Mouse (Mus musculus): Measurements from ENCODE around the gene Cmpk1. TPM values are rescaled to one million over a fixed set of nuclear protein-coding genes. Genes with fewer than 3 reads are reported as not detected.

Cmpk1 gene
- 27.2 and 35.9 TPM in 2 replicates for total RNA-seq (2012; rRNA removed)
- total RNA-seq (2014; rRNA removed): 115 and 127 TPM in 2 replicates
- 92.1 and 99.8 TPM in 2 replicates for polyA plus RNA-seq (2012; ENCODE audit: insufficient read length, low read depth)

DNA sequence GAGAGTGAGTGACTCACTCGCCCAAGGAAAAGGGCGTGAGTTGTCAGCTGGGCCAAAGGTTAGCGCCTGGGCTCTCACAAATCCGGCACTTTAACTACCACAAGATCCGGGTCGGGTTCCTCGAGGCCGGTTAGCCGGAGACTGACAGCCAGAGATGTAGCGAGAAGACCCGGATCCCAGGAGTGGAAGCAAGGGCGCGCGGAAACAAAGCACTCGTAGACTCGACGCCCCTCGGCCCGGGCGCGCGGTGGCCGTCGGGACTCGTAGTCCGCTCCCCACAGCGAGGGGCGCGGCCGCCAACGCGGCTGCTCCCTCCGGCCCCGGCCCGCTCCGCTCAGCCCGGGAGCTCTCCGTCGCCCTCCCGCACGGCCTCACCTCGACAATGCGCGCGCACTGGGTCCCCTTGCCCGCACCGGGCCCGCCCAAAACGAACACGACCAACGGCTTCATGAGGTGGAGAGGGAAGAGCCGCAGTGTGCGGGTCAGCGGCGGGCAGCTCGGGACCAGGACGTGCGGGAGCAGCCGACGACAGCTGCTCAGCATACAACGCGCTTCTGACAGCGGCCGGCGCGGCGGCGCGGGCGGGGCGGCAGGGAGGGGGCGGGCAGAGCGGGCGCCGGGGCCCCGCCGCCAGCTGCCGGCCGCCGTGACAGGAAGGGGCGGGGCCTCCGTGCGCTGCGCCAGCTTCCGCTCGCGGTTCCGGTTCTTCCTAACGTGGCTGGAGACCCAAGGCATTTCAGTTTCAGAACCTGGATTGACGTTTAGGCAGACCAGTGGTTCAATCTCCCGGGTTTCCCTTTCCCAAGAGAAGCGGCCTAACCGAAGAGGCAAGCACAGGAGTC, at the start of gene Cmpk1:
Gene Cmpk1, minus strand, starts transcription at position 651 of the 842 bp plus-strand sequence.
- DNase-seq (ENCODE audit: extremely low read depth): peak; percentile 72
- dilution Hi-C loops (cut with MboI; ENCODE audit: extremely low pct_ligation_motif_present, extremely low pct_unique_long_range_greater_than_20kb, low sequenced_read_pairs): no loop called here
- peak within 1 kb of the TSS; percentile 96 for H3K9ac ChIP-seq (ENCODE audit: insufficient read depth, low read depth)
- H3K4me3 ChIP-seq (replicated peaks in 1 of 3; ENCODE audit: low read depth in 2 of 3, low read length in 2 of 3, poor library complexity in 1 of 3): peak within 1 kb of the TSS; percentile 80 to 99 (median 83)
- H3K9me3 ChIP-seq (replicated peaks; ENCODE audit: low read length): no peaks in the 10 kb centered on the region
- TF ChIP-seq MAFK (IDR thresholded peaks at IDR 0.05; ENCODE audit: insufficient replicate concordance, low read length): no peak
- no peak for TF ChIP-seq ETS1 (conservative IDR thresholded peaks at IDR 0.05; ENCODE audit: low read depth, low read length)
- TF ChIP-seq JUND (conservative IDR thresholded peaks at IDR 0.05; ENCODE audit: low read depth, low read length): no peak
- TF ChIP-seq ZKSCAN1 (IDR thresholded peaks at IDR 0.05; ENCODE audit: borderline replicate concordance, low read depth, low read length): no peak
- no peak; the same call in none of the 2 replicates for TF ChIP-seq MAX (IDR thresholded peaks at IDR 0.05; ENCODE audit: low read length)
- no peak for TF ChIP-seq GABPA (IDR thresholded peaks at IDR 0.05; ENCODE audit: insufficient replicate concordance, low read depth, low read length)
- TF ChIP-seq POLR2A (IDR thresholded peaks at IDR 0.05; ENCODE audit: low read depth, low read length): peak; percentile 97
- TF ChIP-seq ZC3H11A (IDR thresholded peaks at IDR 0.05; ENCODE audit: low read depth, low read length): no peak
- TF ChIP-seq RAD21 (IDR thresholded peaks at IDR 0.05; ENCODE audit: low read depth, low read length): no peak
- TF ChIP-seq USF1 (IDR thresholded peaks at IDR 0.05; ENCODE audit: low read depth, low read length): no peak
- TF ChIP-seq SMC3 (IDR thresholded peaks at IDR 0.05; ENCODE audit: low read depth, low read length): no peak
- no peak for TF ChIP-seq USF2 (conservative IDR thresholded peaks at IDR 0.05; ENCODE audit: low read depth, low read length)
- no peak for TF ChIP-seq E2F4 (IDR thresholded peaks at IDR 0.05; ENCODE audit: insufficient replicate concordance, low read depth, low read length)
- TF ChIP-seq BHLHE40 (IDR thresholded peaks at IDR 0.05; ENCODE audit: low read depth, low read length): no peak
- TF ChIP-seq ELF1 (IDR thresholded peaks at IDR 0.05; ENCODE audit: low read depth, low read length): peak; percentile 79
- TF ChIP-seq POLR2AphosphoS2 (IDR thresholded peaks at IDR 0.05; ENCODE audit: low read depth, low read length): peak; percentile 88; the same call in 1 of the 2 replicates
- TF ChIP-seq UBTF (IDR thresholded peaks at IDR 0.05; ENCODE audit: low read depth, low read length): no peak; the same call in 1 of the 2 replicates
- TF ChIP-seq ZMIZ1 (IDR thresholded peaks at IDR 0.05; ENCODE audit: low read depth, low read length): peak; percentile 89; the same call in 1 of the 2 replicates
- peak; percentile 96 for TF ChIP-seq NELFE (IDR thresholded peaks at IDR 0.05; ENCODE audit: low read depth, low read length)
- peak; percentile 88 for TF ChIP-seq SIN3A (IDR thresholded peaks at IDR 0.05; ENCODE audit: low read length)
- TF ChIP-seq HCFC1 (IDR thresholded peaks at IDR 0.05; ENCODE audit: low read depth, low read length): peak; percentile 76
- TF ChIP-seq JUN (IDR thresholded peaks at IDR 0.05; ENCODE audit: insufficient read depth, low read depth, low read length): no peak
- no peak for TF ChIP-seq CTCF (conservative IDR thresholded peaks at IDR 0.05 in 1 of 2, IDR thresholded peaks at IDR 0.05 in 1 of 2; ENCODE audit: low read depth in 2 of 2, low read length in 2 of 2)
- no peak for TF ChIP-seq RCOR1 (conservative IDR thresholded peaks at IDR 0.05; ENCODE audit: low read depth, low read length)
- TF ChIP-seq MEF2A (IDR thresholded peaks at IDR 0.05; ENCODE audit: borderline replicate concordance, low read depth, low read length): no peak; the same call in 1 of the 2 replicates
- TF ChIP-seq ZNF384 (IDR thresholded peaks at IDR 0.05; ENCODE audit: low read depth, low read length): no peak
- TF ChIP-seq NRF1 (IDR thresholded peaks at IDR 0.05; ENCODE audit: low read depth, low read length): peak; percentile 52; the same call in 1 of the 2 replicates
- TF ChIP-seq CHD1 (IDR thresholded peaks at IDR 0.05; ENCODE audit: low read depth, low read length): 0 out of 2 replicates have a peak, but pooled peaks have one; percentile 8
- TF ChIP-seq KAT2A (IDR thresholded peaks at IDR 0.05; ENCODE audit: insufficient replicate concordance, low read length): 0 out of 2 replicates have a peak, but pooled peaks have one; percentile 71
- no peak for TF ChIP-seq CHD2 (IDR thresholded peaks at IDR 0.05; ENCODE audit: low read length)
- peak; percentile 92 for TF ChIP-seq TBP (conservative IDR thresholded peaks at IDR 0.05; ENCODE audit: low read depth, low read length)
- TF ChIP-seq MYC (IDR thresholded peaks at IDR 0.05; ENCODE audit: low read depth, low read length): peak; percentile 77
- TF ChIP-seq MXI1 (IDR thresholded peaks at IDR 0.05; ENCODE audit: low read depth, low read length): peak; percentile 87
- TF ChIP-seq IRF4 (IDR thresholded peaks at IDR 0.05; ENCODE audit: low read depth, low read length): peak; percentile 68
- TF ChIP-seq MAZ (IDR thresholded peaks at IDR 0.05; ENCODE audit: low read depth, low read length): no peak
- no peak for TF ChIP-seq EP300 (IDR thresholded peaks at IDR 0.05; ENCODE audit: low read length)
- TF ChIP-seq TCF12 (IDR thresholded peaks at IDR 0.05; ENCODE audit: low read depth, low read length): peak; percentile 89
- TF ChIP-seq PAX5 (IDR thresholded peaks at IDR 0.05; ENCODE audit: low read length): no peak
- in situ Hi-C loops (cut with MboI; ENCODE audit: low pct_ligation_motif_present, low pct_unique_long_range_greater_than_20kb, low sequenced_read_pairs): no loop called here
- H3K79me2 ChIP-seq (replicated peaks; ENCODE audit: control insufficient read depth, extremely low read depth, insufficient read depth, poor library complexity, severe bottlenecking): peaks cover 30% of the 10 kb centered on the region
- no peaks in the 10 kb centered on the region for H3K27me3 ChIP-seq (replicated peaks)
- peaks cover 0 to 34% of the 10 kb centered on the region in 2 experiments; a peak in 2 of 4 replicates for H3K4me1 ChIP-seq (ENCODE audit: control insufficient read depth in 1 of 2, insufficient read depth in 2 of 2)
- H3K27ac ChIP-seq (ENCODE audit: insufficient read depth, low read depth): peak within 1 kb of the TSS; percentile 91
- peak within 1 kb of the TSS; percentile 97 for H3K4me2 ChIP-seq (ENCODE audit: insufficient read depth, low read depth, poor library complexity, severe bottlenecking)
- peaks cover 0 to 5% of the 10 kb centered on the region in 2 experiments for H3K36me3 ChIP-seq (replicated peaks in 1 of 2; ENCODE audit: control insufficient read depth in 1 of 2, insufficient read depth in 1 of 2, low read length in 1 of 2)

Measured in CH12.LX (cell line).